Mouse (Mus musculus): ENCODE results near the gene Calm2. TPM values are rescaled to one million over a fixed set of nuclear protein-coding genes. Genes with fewer than 3 reads are reported as not detected.

The Calm2 gene
- polyA plus RNA-seq, 1 experiment from 2014 or later: 1,028 TPM

GRCm38 (mm10) chr17:87402444-87402843 lies 44.3 kb downstream of the Calm2 start:
- ATAC-seq (ENCODE audit: low read depth) (no peak), DNase-seq (ENCODE audit: low spot score) (no peak)
- no peak overlapping the region for H3K27ac ChIP-seq (replicated peaks; ENCODE audit: low read depth, low read length)
- 88% methylated on average over 11 of the region's 11 CpGs for WGBS
- no peaks in the 10 kb centered on the region for H3K4me1 ChIP-seq (ENCODE audit: control insufficient read depth, insufficient read depth, low read length)
- no peak overlapping the region for H3K4me3 ChIP-seq (ENCODE audit: low read depth, low read length)
- H3K36me3 ChIP-seq (ENCODE audit: control insufficient read depth, insufficient read depth, low read length): no peaks in the 10 kb centered on the region
- H3K9me3 ChIP-seq (ENCODE audit: control insufficient read depth, low read length): no peaks in the 10 kb centered on the region
- H3K4me2 ChIP-seq (ENCODE audit: low read depth, low read length): no peak overlapping the region
- no peak overlapping the region for H3K9ac ChIP-seq (ENCODE audit: low read depth, low read length)
- no peaks in the 10 kb centered on the region for H3K27me3 ChIP-seq (replicated peaks; ENCODE audit: control insufficient read depth, insufficient read depth, low read length)

GRCm38 (mm10) chr17:87397088-87397487 lies 49.6 kb downstream of the Calm2 start:
- DNase-seq (ENCODE audit: low spot score) (no peak), ATAC-seq (ENCODE audit: low read depth) (no peak)
- Histone ChIP-seq H3K9me3 (ENCODE audit: control insufficient read depth, low read length) (no peaks in the 10 kb centered on the region), H3K4me2 (ENCODE audit: low read depth, low read length) (no peak overlapping the region), H3K27me3 (replicated peaks; ENCODE audit: control insufficient read depth, insufficient read depth, low read length) (no peaks in the 10 kb centered on the region), H3K4me3 (ENCODE audit: low read depth, low read length) (no peak overlapping the region), H3K36me3 (ENCODE audit: control insufficient read depth, insufficient read depth, low read length) (no peaks in the 10 kb centered on the region), H3K4me1 (ENCODE audit: control insufficient read depth, insufficient read depth, low read length) (no peaks in the 10 kb centered on the region), H3K9ac (ENCODE audit: low read depth, low read length) (no peak overlapping the region), H3K27ac (replicated peaks; ENCODE audit: low read depth, low read length) (no peak overlapping the region)
- 63% methylated on average over 11 of the region's 11 CpGs for WGBS

- Histone ChIP-seq H3K27ac (replicated peaks; ENCODE audit: low read depth, low read length) (no peak overlapping the region), H3K9ac (ENCODE audit: low read depth, low read length) (no peak overlapping the region), H3K4me3 (ENCODE audit: low read depth, low read length) (no peak overlapping the region), H3K9me3 (ENCODE audit: control insufficient read depth, low read length) (no peaks in the 10 kb centered on the region), H3K4me1 (ENCODE audit: control insufficient read depth, insufficient read depth, low read length) (no peaks in the 10 kb centered on the region), H3K4me2 (ENCODE audit: low read depth, low read length) (no peak overlapping the region), H3K36me3 (ENCODE audit: control insufficient read depth, insufficient read depth, low read length) (no peaks in the 10 kb centered on the region), H3K27me3 (replicated peaks; ENCODE audit: control insufficient read depth, insufficient read depth, low read length) (no peaks in the 10 kb centered on the region)
- ATAC-seq (ENCODE audit: low read depth) (no peak), DNase-seq (ENCODE audit: low spot score) (peak; percentile 41)
- 68% methylated on average over 7 of the region's 7 CpGs for WGBS
Observed at GRCm38 (mm10) chr17:87391242-87391641, 55.5 kb downstream of the Calm2 start.

GRCm38 (mm10) chr17:87387068-87387467 lies 59.7 kb downstream of the Calm2 start:
- Histone ChIP-seq H3K4me3 (ENCODE audit: low read depth, low read length) (no peak overlapping the region), H3K4me2 (ENCODE audit: low read depth, low read length) (no peak overlapping the region), H3K4me1 (ENCODE audit: control insufficient read depth, insufficient read depth, low read length) (no peaks in the 10 kb centered on the region), H3K27me3 (replicated peaks; ENCODE audit: control insufficient read depth, insufficient read depth, low read length) (no peaks in the 10 kb centered on the region), H3K9me3 (ENCODE audit: control insufficient read depth, low read length) (no peaks in the 10 kb centered on the region), H3K27ac (replicated peaks; ENCODE audit: low read depth, low read length) (no peak overlapping the region), H3K36me3 (ENCODE audit: control insufficient read depth, insufficient read depth, low read length) (no peaks in the 10 kb centered on the region), H3K9ac (ENCODE audit: low read depth, low read length) (no peak overlapping the region)
- WGBS: 23% methylated on average over 4 of the region's 5 CpGs
- peak; percentile 37; the same call in 1 of the 2 replicates for ATAC-seq (ENCODE audit: low read depth)
- peak; percentile 50 for DNase-seq (ENCODE audit: low spot score)

- Histone ChIP-seq H3K9ac (ENCODE audit: low read depth, low read length) (no peak overlapping the region), H3K27ac (replicated peaks; ENCODE audit: low read depth, low read length) (no peak overlapping the region), H3K9me3 (ENCODE audit: control insufficient read depth, low read length) (no peaks in the 10 kb centered on the region), H3K4me2 (ENCODE audit: low read depth, low read length) (no peak overlapping the region), H3K4me3 (ENCODE audit: low read depth, low read length) (no peak overlapping the region), H3K4me1 (ENCODE audit: control insufficient read depth, insufficient read depth, low read length) (no peaks in the 10 kb centered on the region), H3K36me3 (ENCODE audit: control insufficient read depth, insufficient read depth, low read length) (no peaks in the 10 kb centered on the region), H3K27me3 (replicated peaks; ENCODE audit: control insufficient read depth, insufficient read depth, low read length) (no peaks in the 10 kb centered on the region)
- 80% methylated on average over 3 of the region's 3 CpGs for WGBS
- no peak for ATAC-seq (ENCODE audit: low read depth)
- DNase-seq (ENCODE audit: low spot score): no peak
Observed at GRCm38 (mm10) chr17:87385835-87386234, 60.9 kb downstream of the Calm2 start.

Other genes with a start within 250 kb of the Calm2 start
- 113 TPM in 2 replicates for gene Mcfd2, start 181.0 kb downstream of the Calm2 start, polyA plus RNA-seq (2014; fragmentation: Nextera tagmentation; extraction: Ambion mirVana)
- gene Ttc7, start 164.0 kb downstream of the Calm2 start, polyA plus RNA-seq (2014; fragmentation: Nextera tagmentation; extraction: Ambion mirVana): 9.6 and 10.2 TPM in 2 replicates
- gene Stpg4, start 19.2 kb downstream of the Calm2 start, polyA plus RNA-seq (2014; fragmentation: Nextera tagmentation; extraction: Ambion mirVana): not detected in 2 replicates
- gene Epcam, start 189.0 kb upstream of the Calm2 start, polyA plus RNA-seq (2014; fragmentation: Nextera tagmentation; extraction: Ambion mirVana): 88.9 and 110 TPM in 2 replicates
- 31.7 and 41.1 TPM in 2 replicates for gene Msh2, start 225.4 kb upstream of the Calm2 start, polyA plus RNA-seq (2014; fragmentation: Nextera tagmentation; extraction: Ambion mirVana)